Mouse (Mus musculus): ENCODE data around the gene Adcy3.
A peak's percentile ranks its signal among the peaks of the same experiment; 100 is the strongest.

The Adcy3 gene

GRCm38 (mm10) chr12:4180507-4180906, 47.6 kb downstream of the Adcy3 start:
- DNase-seq (ENCODE audit: low spot score in 2 of 2), result no peak

GRCm38 (mm10) chr12:4184648-4185047, 51.7 kb downstream of the Adcy3 start:
- DNase-seq (ENCODE audit: low spot score in 2 of 2), result no peak

- no peak for DNase-seq (ENCODE audit: low spot score in 2 of 2)
Measured at GRCm38 (mm10) chr12:4188171-4189059, 55.5 kb downstream of the Adcy3 start.

GRCm38 (mm10) chr12:4189060-4189447, 56.2 kb downstream of the Adcy3 start:
- no peak for DNase-seq (ENCODE audit: low spot score in 2 of 2)

GRCm38 (mm10) chr12:4192514-4192913, 59.6 kb downstream of the Adcy3 start:
- no peak for DNase-seq (ENCODE audit: low spot score in 2 of 2)

GRCm38 (mm10) chr12:4193025-4193740, 60.3 kb downstream of the Adcy3 start:
- no peak for DNase-seq (ENCODE audit: low spot score in 2 of 2)

- DNase-seq (ENCODE audit: low spot score in 2 of 2), result no peak
Measured at GRCm38 (mm10) chr12:4194643-4195042, 61.7 kb downstream of the Adcy3 start.

GRCm38 (mm10) chr12:4198702-4199101, 65.8 kb downstream of the Adcy3 start:
- peak in 1 of 2 experiments; percentile 2 for DNase-seq (ENCODE audit: low spot score in 2 of 2)

- DNase-seq (ENCODE audit: low spot score in 2 of 2), result peak in 1 of 2 experiments; percentile 4
Measured at GRCm38 (mm10) chr12:4199271-4199670, 66.4 kb downstream of the Adcy3 start.

- DNase-seq (ENCODE audit: low spot score in 2 of 2), result no peak
Measured at GRCm38 (mm10) chr12:4201454-4202200, 68.7 kb downstream of the Adcy3 start.

GRCm38 (mm10) chr12:4202206-4202605, 69.3 kb downstream of the Adcy3 start:
- no peak for DNase-seq (ENCODE audit: low spot score in 2 of 2)

- no peak for DNase-seq (ENCODE audit: low spot score in 2 of 2)
Measured at GRCm38 (mm10) chr12:4206106-4206505, 73.2 kb downstream of the Adcy3 start.

GRCm38 (mm10) chr12:4208405-4209133, 75.7 kb downstream of the Adcy3 start:
- DNase-seq (ENCODE audit: low spot score in 2 of 2), result peak in 1 of 2 experiments; percentile 41

GRCm38 (mm10) chr12:4209196-4209595, 76.3 kb downstream of the Adcy3 start:
- DNase-seq (ENCODE audit: low spot score in 2 of 2), result no peak

GRCm38 (mm10) chr12:4211174-4211573, 78.3 kb downstream of the Adcy3 start:
- DNase-seq (ENCODE audit: low spot score in 2 of 2), result peak in 1 of 2 experiments; percentile 21

GRCm38 (mm10) chr12:4212908-4213307, 80.0 kb downstream of the Adcy3 start:
- no peak for DNase-seq (ENCODE audit: low spot score in 2 of 2)

- DNase-seq (ENCODE audit: low spot score in 2 of 2), result no peak
Measured at GRCm38 (mm10) chr12:4230156-4230555, 97.3 kb downstream of the Adcy3 start.

- DNase-seq (ENCODE audit: low spot score in 2 of 2), result no peak
Measured at GRCm38 (mm10) chr12:4232777-4233176, 99.9 kb downstream of the Adcy3 start.

GRCm38 (mm10) chr12:4233572-4234508, 100.9 kb downstream of the Adcy3 start, which contains the start of the genes Ptrhd1 and Cenpo:
TSS of gene Ptrhd1 (plus strand) at chr12:4234027.
TSS of gene Cenpo (minus strand) at chr12:4234294.
- DNase-seq (ENCODE audit: low spot score in 2 of 2), result peak; percentile 86 to 91

GRCm38 (mm10) chr12:4237481-4237880, 104.6 kb downstream of the Adcy3 start:
- DNase-seq (ENCODE audit: low spot score in 2 of 2), result no peak
